Mouse (Mus musculus) MEL (cell line): ENCODE results near the gene 3110082I17Rik. TPM values are rescaled to one million over a fixed set of nuclear protein-coding genes. Genes with fewer than 3 reads are reported as not detected.

Source experiments
- DNase-seq: peaks from one replicate; pipeline ENCODE4 v3.0.0; 2011; ENCODE audit warnings: low read depth, low spot score
- H3K27ac ChIP-seq: 2 replicates; pipeline ENCODE4 v1.5.1; 2012; ENCODE audit warnings: low read depth, mild to moderate bottlenecking, control low read depth, low read length, moderate library complexity; ENCODE audit not compliant: control insufficient read depth
- H3K27me3 ChIP-seq, 2 experiments: fragments of 150-350 bp in 1 of 2; sonication (generic) in 1 of 2; 2 replicates each; pipeline ENCODE4 v1.6.1; 2012; ENCODE audit warnings: low read length in 2 of 2, mild to moderate bottlenecking in 2 of 2, improper control_type of control experiment in 1 of 2, moderate library complexity in 1 of 2; ENCODE audit not compliant: insufficient read depth in 2 of 2, control insufficient read depth in 1 of 2
- H3K36me3 ChIP-seq, 2 experiments: 2 replicates each; pipeline ENCODE4 v1.6.1; 2012 to 2014; ENCODE audit warnings: low read length in 2 of 2, improper control_type of control experiment in 1 of 2, inconsistent platforms in 1 of 2, mild to moderate bottlenecking in 1 of 2; ENCODE audit not compliant: insufficient read depth in 2 of 2, control insufficient read depth in 1 of 2
- H3K4me1 ChIP-seq, 2 experiments: fragments of 150-350 bp in 1 of 2; sonication (generic) in 1 of 2; 2 replicates each; pipeline ENCODE4 v1.6.1; 2012; ENCODE audit warnings: low read length in 2 of 2, improper control_type of control experiment in 1 of 2, mild to moderate bottlenecking in 1 of 2; ENCODE audit not compliant: insufficient read depth in 2 of 2, control insufficient read depth in 1 of 2
- H3K4me3 ChIP-seq, 2 experiments: fragments of 150-350 bp in 1 of 2; sonication (generic) in 1 of 2; 2 replicates each; pipeline ENCODE4 v1.5.1; 2012; ENCODE audit warnings: low read depth in 2 of 2, low read length in 2 of 2, mild to moderate bottlenecking in 2 of 2, moderate library complexity in 2 of 2, control low read depth in 1 of 2, improper control_type of control experiment in 1 of 2; ENCODE audit not compliant: control insufficient read depth in 1 of 2, insufficient read depth in 1 of 2
- H3K79me2 ChIP-seq: 2 replicates; pipeline ENCODE4 v1.6.1; 2012; ENCODE audit warnings: mild to moderate bottlenecking, low read length, moderate library complexity; ENCODE audit not compliant: control insufficient read depth, poor library complexity, insufficient read depth
- H3K9ac ChIP-seq: 2 replicates; pipeline ENCODE4 v1.6.1; 2012; ENCODE audit warnings: low read depth, mild to moderate bottlenecking, control low read depth, low read length, moderate library complexity; ENCODE audit not compliant: control insufficient read depth, poor library complexity, severe bottlenecking
- H3K9me3 ChIP-seq: fragments of 150-350 bp; sonication (generic); replicated peaks from 2 replicates; pipeline ENCODE4 v1.6.1; 2012; ENCODE audit warnings: mild to moderate bottlenecking, low read length, improper control_type of control experiment, moderate library complexity; ENCODE audit not compliant: insufficient read depth
- BHLHE40 ChIP-seq: IDR thresholded peaks from 2 replicates; pipeline ENCODE4 v1.6.1; 2012; ENCODE audit warnings: low read depth, mild to moderate bottlenecking, inconsistent platforms, low read length, improper control_type of control experiment, borderline replicate concordance
- CTCF ChIP-seq, 3 experiments: IDR thresholded peaks in 2 of 3; conservative IDR thresholded peaks in 1 of 3; 2 replicates each; pipeline ENCODE4 v1.5.1; 2011 to 2012; ENCODE audit warnings: low read length in 3 of 3, low read depth in 2 of 3, mild to moderate bottlenecking in 2 of 3, improper control_type of control experiment in 1 of 3, inconsistent platforms in 1 of 3, mixed read lengths in 1 of 3, moderate library complexity in 1 of 3; ENCODE audit not compliant: control insufficient read depth in 1 of 3, insufficient read depth in 1 of 3, poor library complexity in 1 of 3, severe bottlenecking in 1 of 3
- EP300 ChIP-seq, 2 experiments: IDR thresholded peaks; 2 replicates each; pipeline ENCODE4 v1.6.1; 2011; ENCODE audit warnings: improper control_type of control experiment in 2 of 2, low read length in 2 of 2, low read depth in 1 of 2, mild to moderate bottlenecking in 1 of 2
- ETS1 ChIP-seq: IDR thresholded peaks from 2 replicates; pipeline ENCODE4 v1.6.1; 2012; ENCODE audit warnings: low read depth, mild to moderate bottlenecking, inconsistent platforms, low read length, improper control_type of control experiment, moderate library complexity
- GATA1 ChIP-seq: IDR thresholded peaks from 2 replicates; pipeline ENCODE4 v1.6.1; 2011; ENCODE audit warnings: low read depth, low read length, improper control_type of control experiment
- HCFC1 ChIP-seq: IDR thresholded peaks from 2 replicates; pipeline ENCODE4 v1.6.1; 2012; ENCODE audit warnings: low read depth, mild to moderate bottlenecking, inconsistent platforms, low read length, improper control_type of control experiment, moderate library complexity
- MAFK ChIP-seq: IDR thresholded peaks from 2 replicates; pipeline ENCODE4 v1.6.1; 2011; ENCODE audit warnings: low read depth, mild to moderate bottlenecking, low read length, improper control_type of control experiment, borderline replicate concordance
- MAX ChIP-seq: IDR thresholded peaks from 2 replicates; pipeline ENCODE4 v1.6.1; 2011; ENCODE audit warnings: low read length, improper control_type of control experiment
- MXI1 ChIP-seq: IDR thresholded peaks from 2 replicates; pipeline ENCODE4 v1.6.1; 2011; ENCODE audit warnings: mild to moderate bottlenecking, low read depth, low read length, improper control_type of control experiment
- MYB ChIP-seq: IDR thresholded peaks from 2 replicates; pipeline ENCODE4 v1.6.1; 2011; ENCODE audit warnings: mild to moderate bottlenecking, low read depth, low read length, improper control_type of control experiment
- MYC ChIP-seq: IDR thresholded peaks from 2 replicates; pipeline ENCODE4 v1.6.1; 2011; ENCODE audit warnings: low read depth, mild to moderate bottlenecking, low read length, improper control_type of control experiment, moderate library complexity
- NRF1 ChIP-seq: IDR thresholded peaks from 2 replicates; pipeline ENCODE4 v1.6.1; 2014; ENCODE audit warnings: low read depth, mild to moderate bottlenecking, inconsistent platforms, low read length, improper control_type of control experiment, moderate library complexity; ENCODE audit not compliant: poor library complexity, insufficient read depth, severe bottlenecking
- POLR2AphosphoS5 ChIP-seq: IDR thresholded peaks from 2 replicates; pipeline ENCODE4 v1.6.1; 2012; ENCODE audit warnings: low read depth, borderline replicate concordance, mild to moderate bottlenecking, inconsistent platforms, low read length, moderate library complexity, mixed read lengths
- RAD21 ChIP-seq: IDR thresholded peaks from 2 replicates; pipeline ENCODE4 v1.6.1; 2011; ENCODE audit warnings: mild to moderate bottlenecking, low read depth, low read length, improper control_type of control experiment
- RCOR1 ChIP-seq: IDR thresholded peaks from 2 replicates; pipeline ENCODE4 v1.6.1; 2012; ENCODE audit warnings: low read depth, mild to moderate bottlenecking, inconsistent platforms, low read length, improper control_type of control experiment
- SIN3A ChIP-seq: IDR thresholded peaks from 2 replicates; pipeline ENCODE4 v1.6.1; 2012; ENCODE audit warnings: low read length, improper control_type of control experiment, inconsistent platforms
- SMC3 ChIP-seq: IDR thresholded peaks from 2 replicates; pipeline ENCODE4 v1.6.1; 2011; ENCODE audit warnings: low read depth, low read length, improper control_type of control experiment
- TCF12 ChIP-seq: IDR thresholded peaks from 2 replicates; pipeline ENCODE4 v1.6.1; 2014; ENCODE audit warnings: low read depth, mild to moderate bottlenecking, inconsistent platforms, low read length, improper control_type of control experiment, moderate library complexity
- USF1 ChIP-seq: IDR thresholded peaks from 2 replicates; pipeline ENCODE4 v1.6.1; 2014; ENCODE audit warnings: low read depth, mild to moderate bottlenecking, inconsistent platforms, low read length, improper control_type of control experiment, moderate library complexity
- ZC3H11A ChIP-seq: IDR thresholded peaks from 2 replicates; pipeline ENCODE4 v1.6.1; 2012; ENCODE audit warnings: low read depth, mild to moderate bottlenecking, inconsistent platforms, low read length, improper control_type of control experiment
- ZKSCAN1 ChIP-seq: IDR thresholded peaks from 2 replicates; pipeline ENCODE4 v1.6.1; 2012; ENCODE audit warnings: low read depth, mild to moderate bottlenecking, inconsistent platforms, low read length, improper control_type of control experiment, moderate library complexity
- ZNF384 ChIP-seq: IDR thresholded peaks from 2 replicates; pipeline ENCODE4 v1.6.1; 2012; ENCODE audit warnings: low read depth, mild to moderate bottlenecking, inconsistent platforms, low read length, improper control_type of control experiment
- polyA plus RNA-seq, 2 experiments: library from polyadenylated mRNA; stranded (reverse) in 1 of 2; unstranded in 1 of 2; fragments of >175 nt in 1 of 2; fragments of >200 nt in 1 of 2; gene quantifications; 2 replicates each; pipeline versions ENCODE4 v1.2.1 to v1.2.4; 2012; ENCODE audit warnings: low replicate concordance in 2 of 2, low read depth in 1 of 2; ENCODE audit not compliant: insufficient read length in 2 of 2, insufficient read depth in 1 of 2, missing spikeins in 1 of 2
- total RNA-seq: library from RNA; depleted of rRNA; stranded (reverse); fragments of 300-350 nt; gene quantifications from 2 replicates; pipeline ENCODE4 v1.2.3, GENCODE M21; 2012

3110082I17Rik gene
- total and polyA plus RNA-seq, 3 experiments = 58.1 to 79.5 TPM; not detected in 1

- peak; percentile 98 for DNase-seq
- H3K79me2 ChIP-seq = 0 out of 2 replicates have a peak, but pooled peaks cover 1% of the 10 kb centered on the region
- H3K36me3 ChIP-seq = peaks cover 0 to 15% of the 10 kb centered on the region in 2 experiments; a peak in 2 of 4 replicates
- H3K9ac ChIP-seq = no peak overlapping the region
- H3K4me3 ChIP-seq = 0 out of 4 replicates have a peak overlapping the region, but pooled peaks of 1 of the 2 experiments have one; percentile 27
- H3K4me1 ChIP-seq = peaks cover 12 to 17% of the 10 kb centered on the region in 2 experiments
- H3K9me3 ChIP-seq = no peaks in the 10 kb centered on the region
- no peak overlapping the region for H3K27ac ChIP-seq
- 0 out of 2 replicates have a peak, but pooled peaks have one; percentile 15 for TF ChIP-seq MXI1
- peak; percentile 87 to 92 (median 88) for TF ChIP-seq CTCF (IDR thresholded peaks at IDR 0.05 in 2 of 3, conservative IDR thresholded peaks at IDR 0.05 in 1 of 3; ENCODE audit: control insufficient read depth in 1 of 3, insufficient read depth in 1 of 3, low read depth in 2 of 3, low read length in 3 of 3, poor library complexity in 1 of 3, severe bottlenecking in 1 of 3)
- peak; percentile 90 for TF ChIP-seq SMC3
- peak; percentile 13; the same call in 1 of the 2 replicates for TF ChIP-seq MAX
- peak; percentile 51 for TF ChIP-seq TCF12
- TF ChIP-seq ZKSCAN1 = no peak
- peak; percentile 71 for TF ChIP-seq GATA1
- TF ChIP-seq ZNF384 = no peak
- TF ChIP-seq MAFK = no peak
- TF ChIP-seq RAD21 = peak; percentile 72
- TF ChIP-seq NRF1 = no peak
- TF ChIP-seq BHLHE40 = peak; percentile 32; the same call in 1 of the 2 replicates
- TF ChIP-seq ZC3H11A = peak; percentile 80
- TF ChIP-seq USF1 = 0 out of 2 replicates have a peak, but pooled peaks have one; percentile 20
- TF ChIP-seq POLR2AphosphoS5 = no peak; the same call in 1 of the 2 replicates
- TF ChIP-seq RCOR1 = 0 out of 2 replicates have a peak, but pooled peaks have one; percentile 19
- peak; percentile 64; the same call in 1 of the 2 replicates for TF ChIP-seq MYC
- TF ChIP-seq HCFC1 = peak; percentile 51
- TF ChIP-seq ETS1 = peak; percentile 50
- TF ChIP-seq SIN3A = peak; percentile 83
- no peak for TF ChIP-seq MYB
- peak in 1 of 2 experiments; percentile 63; a peak in 3 of 4 replicates for TF ChIP-seq EP300 (IDR thresholded peaks at IDR 0.05; ENCODE audit: low read depth in 1 of 2, low read length in 2 of 2)
- H3K27me3 ChIP-seq = no peaks in the 10 kb centered on the region
These were observed 62.2 kb downstream of the 3110082I17Rik start for GRCm38 (mm10) chr5:139397959-139398753.
